Mouse (Mus musculus) lung, adult 2 months (tissue): ENCODE results near the gene Ppp1r3f. TPM values are rescaled to one million over a fixed set of nuclear protein-coding genes. Genes with fewer than 3 reads are reported as not detected.

Experiments used
- DNase-seq: peaks from one replicate; pipeline ENCODE4 v3.0.0; 2022
- H3K4me1 ChIP-seq: fragments of 200-500 bp; 2 replicates; pipeline ENCODE4 v1.6.1; 2011; ENCODE audit warnings: low read length; ENCODE audit not compliant: control insufficient read depth, insufficient read depth
- H3K4me3 ChIP-seq: fragments of 200-500 bp; replicated peaks from 2 replicates; pipeline ENCODE3; 2011; ENCODE audit warnings: low read depth, mild to moderate bottlenecking, control low read depth, low read length; ENCODE audit errors: extremely low read depth
- CTCF ChIP-seq: fragments of 200-500 bp; IDR thresholded peaks from 2 replicates; pipeline ENCODE4 v1.5.1; 2011; ENCODE audit warnings: mild to moderate bottlenecking, low read length, control low read depth; ENCODE audit not compliant: insufficient read depth
- POLR2A ChIP-seq: fragments of 200-500 bp; IDR thresholded peaks from 2 replicates; pipeline ENCODE4 v1.6.1; 2011; ENCODE audit warnings: low read depth, mild to moderate bottlenecking, control low read depth, low read length, borderline replicate concordance; ENCODE audit errors: extremely low read depth
- WGBS: fragments of 180-500 bp; shearing (Covaris S2); methylation state at CpG from one replicate; pipeline ENCODE4 v1.1.7; 2018; 5-methylcytosine and 5-hydroxymethylcytosine counted together
- polyA plus RNA-seq: library from polyadenylated mRNA; depleted of rRNA; stranded (reverse); fragments of >200 nt; gene quantifications from 2 replicates; pipeline ENCODE4 v1.2.3, GENCODE M21; 2012; rRNA removed

Gene Ppp1r3f
- polyA plus RNA-seq, 1 experiment: 3.5 TPM

DNA sequence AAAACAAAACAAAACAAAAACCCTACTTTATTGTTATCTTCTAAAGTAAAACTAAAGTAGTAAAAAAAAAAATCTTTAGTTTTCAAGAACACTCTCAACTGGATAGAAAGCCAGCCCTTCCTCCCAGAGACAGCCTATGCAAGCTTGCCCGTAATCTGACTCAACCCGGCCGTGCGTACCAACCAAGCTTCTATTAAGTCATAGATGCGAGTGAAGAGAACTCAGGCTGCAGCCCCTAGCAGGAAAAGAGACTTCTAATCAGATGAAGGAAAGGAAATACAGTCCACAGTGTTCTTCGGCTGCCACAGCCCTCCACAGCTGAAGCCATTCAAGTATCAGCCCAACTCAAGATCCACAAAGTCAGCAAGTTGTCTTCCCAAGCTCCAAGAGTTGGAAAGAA, 7.7 kb downstream of the Ppp1r3f start:
- TF ChIP-seq POLR2A (no peak), CTCF (no peak)
- no peaks in the 10 kb centered on the region; the same call in 1 of the 2 replicates for H3K4me1 ChIP-seq
- WGBS: 72% methylated on average over 6 of the region's 6 CpGs
- no peak for DNase-seq
- H3K4me3 ChIP-seq: no peak overlapping the region

DNA sequence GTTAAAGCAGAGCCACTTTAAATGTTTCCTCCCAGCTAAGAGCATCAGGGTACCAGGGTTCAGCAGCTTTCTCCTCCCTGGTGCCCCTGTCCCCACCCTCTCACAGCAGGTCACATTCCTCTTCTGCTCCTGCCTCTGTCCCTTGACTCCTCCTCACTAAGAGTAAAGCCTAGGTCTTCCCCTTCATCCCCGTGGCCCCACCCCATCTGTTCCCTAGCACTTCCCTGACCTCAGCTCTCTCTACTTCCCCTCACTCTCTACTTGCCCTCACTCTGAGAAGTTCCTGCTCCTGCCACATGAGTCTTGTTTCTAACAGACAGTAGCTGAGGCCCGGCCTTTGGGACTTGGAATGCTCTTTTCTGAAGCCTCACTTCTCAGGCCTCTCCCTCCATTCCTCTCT, 11.0 kb downstream of the Ppp1r3f start:
- Histone ChIP-seq H3K4me3 (no peak overlapping the region), H3K4me1 (no peaks in the 10 kb centered on the region)
- TF ChIP-seq CTCF (no peak), POLR2A (no peak)
- 40% methylated on average over 2 of the region's 2 CpGs for WGBS
- no peak for DNase-seq

DNA sequence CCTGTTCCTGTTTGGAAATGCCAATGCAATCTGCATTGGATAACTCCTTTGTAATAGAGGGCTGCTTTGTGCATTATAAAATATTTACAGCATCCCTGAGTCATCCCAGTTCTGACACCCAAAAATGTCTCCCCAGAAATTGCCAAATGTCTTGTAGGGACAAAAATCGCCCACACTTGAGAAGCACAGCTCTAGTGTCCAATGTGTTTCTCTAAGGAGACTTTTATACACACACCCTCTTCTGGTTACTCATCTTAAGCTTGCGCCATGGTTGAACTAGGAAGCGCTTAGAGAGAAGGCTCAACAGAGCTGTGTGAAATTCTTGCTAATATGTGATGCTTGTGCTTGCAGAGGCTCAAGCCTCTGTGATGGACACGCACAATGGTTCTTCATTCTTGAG, 20.6 kb downstream of the Ppp1r3f start:
- 88% methylated on average over 4 of the region's 4 CpGs for WGBS
- H3K4me3 ChIP-seq: no peak overlapping the region
- TF ChIP-seq CTCF (no peak), POLR2A (no peak)

DNA sequence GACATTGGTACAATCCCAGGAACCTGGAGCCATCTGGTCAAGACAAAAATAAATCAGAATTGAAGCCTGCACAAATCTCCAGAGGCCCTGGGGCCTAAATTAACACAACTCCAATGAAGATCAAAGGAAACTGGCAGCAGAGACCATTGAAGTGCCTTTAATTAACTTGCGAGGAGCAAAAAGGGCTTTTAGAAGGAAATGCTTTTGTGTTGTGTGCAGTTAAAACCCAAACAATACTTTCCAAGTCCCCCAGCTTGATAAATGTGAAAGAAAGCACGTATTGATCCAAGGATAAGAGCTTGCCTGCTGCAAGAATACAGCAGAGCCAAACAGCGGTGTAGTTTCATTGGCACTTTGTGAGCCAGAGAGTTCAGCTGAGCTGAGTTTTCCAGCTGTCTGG, 49.1 kb downstream of the Ppp1r3f start:
- DNase-seq: no peak
- TF ChIP-seq CTCF (no peak), POLR2A (no peak)
- Histone ChIP-seq H3K4me1 (no peaks in the 10 kb centered on the region), H3K4me3 (no peak overlapping the region)
- WGBS: 55% methylated on average over 3 of the region's 3 CpGs

More for the DNA sequence above, 20.6 kb downstream of the Ppp1r3f start:
- H3K4me1 ChIP-seq: no peaks in the 10 kb centered on the region
- DNase-seq: no peak

Other genes with a start within 250 kb of the Ppp1r3f start
- gene Usp27x, start 198.5 kb downstream of the Ppp1r3f start, polyA plus RNA-seq: 1.2 and 1.4 TPM in 2 replicates
- gene Foxp3, start 639 bp downstream of the Ppp1r3f start, polyA plus RNA-seq: 0.37 and 0.59 TPM in 2 replicates
- gene Ccdc22, start 31.2 kb upstream of the Ppp1r3f start, polyA plus RNA-seq: 14.5 and 15.6 TPM in 2 replicates
- gene Cacna1f, start 32.8 kb upstream of the Ppp1r3f start, polyA plus RNA-seq: 0.08 and 0.11 TPM in 2 replicates
- 3.7 and 5.8 TPM in 2 replicates for gene Syp, start 64.2 kb upstream of the Ppp1r3f start, polyA plus RNA-seq
- gene Prickle3, start 83.0 kb upstream of the Ppp1r3f start, polyA plus RNA-seq: 21.7 and 25.0 TPM in 2 replicates
- 208 and 264 TPM in 2 replicates for gene Plp2, start 97.1 kb upstream of the Ppp1r3f start, polyA plus RNA-seq
- gene Magix, start 107.0 kb upstream of the Ppp1r3f start, polyA plus RNA-seq: 12.3 and 17.2 TPM in 2 replicates
- 8.4 and 9.4 TPM in 2 replicates for gene Gpkow, start 122.8 kb upstream of the Ppp1r3f start, polyA plus RNA-seq
- gene Wdr45, start 140.1 kb upstream of the Ppp1r3f start, polyA plus RNA-seq: 83.4 and 128 TPM in 2 replicates
- 1.7 and 2.7 TPM in 2 replicates for gene Gm45208, start 148.0 kb upstream of the Ppp1r3f start, polyA plus RNA-seq
- gene Praf2, start 154.2 kb upstream of the Ppp1r3f start, polyA plus RNA-seq: 41.0 and 46.2 TPM in 2 replicates
- gene Ccdc120, start 176.6 kb upstream of the Ppp1r3f start, polyA plus RNA-seq: 33.9 and 34.5 TPM in 2 replicates
- gene Tfe3, start 188.3 kb upstream of the Ppp1r3f start, polyA plus RNA-seq: 28.8 and 31.8 TPM in 2 replicates
- 19.0 and 32.4 TPM in 2 replicates for gene Gripap1, start 215.5 kb upstream of the Ppp1r3f start, polyA plus RNA-seq
- 0.84 and 1.0 TPM in 2 replicates for gene Kcnd1, start 248.0 kb upstream of the Ppp1r3f start, polyA plus RNA-seq